In genomic region chr6:30195656-30196055, GRCm38 (mm10) we compare ENCODE assay signal across 11 mouse cellular contexts.
"Had no signal": no experiment of that assay in that cellular context is flagged by ENCODE, and none has a peak within 500 bp of the region (broad histone marks: within the 10 kb centered on the region; RNA-seq: fewer than 3 reads in every experiment).

No protein-coding gene starts in this region.

- H3K9ac ChIP-seq: kidney, embryonic 15.5 days; liver, embryonic 13.5 days had no signal

- H3K36me3 ChIP-seq: kidney, embryonic 15.5 days; liver, embryonic 13.5 days had no signal

- H3K27me3 ChIP-seq: kidney, embryonic 15.5 days had no signal

- H3K4me1 ChIP-seq: kidney, embryonic 15.5 days; liver, embryonic 13.5 days had no signal

- DNase-seq: kidney, postnatal 10 days; kidney, postnatal 36 days; layer of hippocampus, postnatal 36 days; liver, embryonic 13.5 days; lung, adult 2 months; lung, postnatal 14 days; lung, postnatal 4 days; midbrain, embryonic 14.5 days; thymus, postnatal 36 days had no signal

- H3K27ac ChIP-seq: kidney, embryonic 15.5 days; left cerebral cortex, adult 2 months; liver, embryonic 13.5 days had no signal

- H3K9me3 ChIP-seq: kidney, embryonic 15.5 days; liver, embryonic 13.5 days had no signal

- H3K4me3 ChIP-seq: kidney, embryonic 15.5 days; left cerebral cortex, adult 2 months; liver, embryonic 13.5 days had no signal
